Mouse (Mus musculus) c-Kit-positive CD71-negative TER-119-negative erythroid progenitor cells, embryonic 14.5 days (primary cell): ENCODE data around the gene Omp.

Experiments
- DNase-seq: peaks from one replicate; pipeline ENCODE4 v3.0.0-alpha.2; 2013; ENCODE audit warnings: low read depth

The Omp gene

GRCm38 (mm10) chr7:98103002-98103941 lies 42.0 kb downstream of the Omp start:
- DNase-seq: no peak

- DNase-seq: no peak
Observed at GRCm38 (mm10) chr7:98102488-98102887, 42.8 kb downstream of the Omp start.

GRCm38 (mm10) chr7:98097557-98097956 lies 47.7 kb downstream of the Omp start:
- DNase-seq: no peak

- DNase-seq: no peak
Observed at GRCm38 (mm10) chr7:98095852-98096251, 49.5 kb downstream of the Omp start.
